Mouse (Mus musculus) kidney, embryonic 16.5 days (tissue): ENCODE results near the gene Metap1d. TPM values are rescaled to one million over a fixed set of nuclear protein-coding genes. Genes with fewer than 3 reads are reported as not detected.

Source experiments
- ATAC-seq: fragments of 200-750 bp; cut with Nextera tagmentation; 2 replicates; pipeline ENCODE4 v1.8.0; 2017; ENCODE audit warnings: moderate TSS enrichment; ENCODE audit not compliant: low FRiP score, low TSS enrichment
- H3K27ac ChIP-seq: fragments of 300-500 bp; sonication (generic); 2 replicates; pipeline ENCODE4 v1.5.1; 2014; ENCODE audit warnings: low read length
- H3K27me3 ChIP-seq: fragments of 300-500 bp; sonication (generic); 2 replicates; pipeline ENCODE4 v1.6.1; 2014; ENCODE audit warnings: low read length, control low read depth, mixed read lengths; ENCODE audit not compliant: insufficient read depth
- H3K36me3 ChIP-seq: fragments of 300-500 bp; sonication (generic); 2 replicates; pipeline ENCODE4 v1.6.1; 2014; ENCODE audit warnings: low read length, control low read depth, mixed read lengths; ENCODE audit not compliant: insufficient read depth
- H3K4me1 ChIP-seq: fragments of 300-500 bp; sonication (generic); 2 replicates; pipeline ENCODE4 v1.6.1; 2014; ENCODE audit warnings: low read length, control low read depth, mixed read lengths; ENCODE audit not compliant: insufficient read depth
- H3K4me2 ChIP-seq: fragments of 300-500 bp; sonication (generic); replicated peaks from 2 replicates; pipeline ENCODE4 v1.6.1; 2014; ENCODE audit warnings: low read depth, low read length
- H3K4me3 ChIP-seq: fragments of 300-500 bp; sonication (generic); 2 replicates; pipeline ENCODE4 v1.5.1; 2014; ENCODE audit warnings: mild to moderate bottlenecking, low read length
- H3K9ac ChIP-seq: fragments of 300-500 bp; sonication (generic); replicated peaks from 2 replicates; pipeline ENCODE4 v1.6.1; 2014; ENCODE audit warnings: low read length
- H3K9me3 ChIP-seq: fragments of 300-500 bp; sonication (generic); 2 replicates; pipeline ENCODE4 v1.6.1; 2016; ENCODE audit warnings: low read length, control low read depth
- WGBS: fragments of 180-500 bp; shearing (Covaris S2); extraction: QIAGEN DNeasy Blood & Tissue Kit; methylation state at CpG from one replicate; pipeline ENCODE4 v1.1.7; 2014; 5-methylcytosine and 5-hydroxymethylcytosine counted together
- polyA plus RNA-seq: library from polyadenylated mRNA; unstranded; fragments of >200 nt; fragmentation: Nextera tagmentation; extraction: Ambion mirVana; gene quantifications from 2 replicates; pipeline ENCODE4 v1.2.1, GENCODE M21; 2015

The Metap1d gene
- polyA plus RNA-seq, 1 experiment from 2014 or later = 46.9 TPM

GRCm38 (mm10) chr2:71466861-71467450 is 13.9 kb downstream of the Metap1d start:
- no peak; the same call in 1 of the 2 replicates for ATAC-seq
- Histone ChIP-seq H3K27ac (no peak overlapping the region), H3K4me1 (peaks cover 14% of the 10 kb centered on the region), H3K27me3 (no peaks in the 10 kb centered on the region), H3K4me3 (no peak overlapping the region), H3K4me2 (no peak overlapping the region), H3K36me3 (no peaks in the 10 kb centered on the region), H3K9me3 (no peaks in the 10 kb centered on the region), H3K9ac (no peak overlapping the region)
- WGBS = 39% methylated on average over 11 of the region's 11 CpGs

GRCm38 (mm10) chr2:71471094-71471493 is 18.0 kb downstream of the Metap1d start:
- Histone ChIP-seq H3K27ac (no peak overlapping the region), H3K9me3 (no peaks in the 10 kb centered on the region), H3K4me2 (no peak overlapping the region), H3K4me1 (peaks cover 26% of the 10 kb centered on the region), H3K4me3 (no peak overlapping the region), H3K9ac (no peak overlapping the region), H3K27me3 (no peaks in the 10 kb centered on the region), H3K36me3 (no peaks in the 10 kb centered on the region)
- 87% methylated on average over 6 of the region's 6 CpGs for WGBS
- ATAC-seq = no peak

- no peak overlapping the region for H3K4me3 ChIP-seq
- no peaks in the 10 kb centered on the region for H3K27me3 ChIP-seq
- H3K9ac ChIP-seq = no peak overlapping the region
- no peak overlapping the region for H3K4me2 ChIP-seq
- H3K36me3 ChIP-seq = no peaks in the 10 kb centered on the region
- peaks cover 12% of the 10 kb centered on the region for H3K4me1 ChIP-seq
- no peak overlapping the region for H3K27ac ChIP-seq
- ATAC-seq = no peak
- peaks cover 4% of the 10 kb centered on the region; the same call in 1 of the 2 replicates for H3K9me3 ChIP-seq
- 37% methylated on average over 7 of the region's 7 CpGs for WGBS
These were observed 20.8 kb downstream of the Metap1d start for GRCm38 (mm10) chr2:71473830-71474229.

GRCm38 (mm10) chr2:71474345-71474744 is 21.3 kb downstream of the Metap1d start:
- Histone ChIP-seq H3K4me1 (peaks cover 12% of the 10 kb centered on the region), H3K4me2 (no peak overlapping the region), H3K27me3 (no peaks in the 10 kb centered on the region), H3K9ac (no peak overlapping the region), H3K27ac (no peak overlapping the region), H3K9me3 (peaks cover 4% of the 10 kb centered on the region; the same call in 1 of the 2 replicates), H3K36me3 (no peaks in the 10 kb centered on the region), H3K4me3 (no peak overlapping the region)
- WGBS = 22% methylated on average over 7 of the region's 7 CpGs
- ATAC-seq = no peak

- WGBS = 66% methylated on average over 10 of the region's 10 CpGs
- no peak for ATAC-seq
- H3K4me1 ChIP-seq = peaks cover 16% of the 10 kb centered on the region
- no peaks in the 10 kb centered on the region for H3K36me3 ChIP-seq
- no peaks in the 10 kb centered on the region for H3K27me3 ChIP-seq
- H3K4me2 ChIP-seq = no peak overlapping the region
- H3K9ac ChIP-seq = no peak overlapping the region
- peaks cover 4% of the 10 kb centered on the region; the same call in 1 of the 2 replicates for H3K9me3 ChIP-seq
- H3K4me3 ChIP-seq = no peak overlapping the region
- H3K27ac ChIP-seq = no peak overlapping the region
These were observed 22.2 kb downstream of the Metap1d start for GRCm38 (mm10) chr2:71475311-71475710.

- ATAC-seq = no peak
- H3K4me1 ChIP-seq = peaks cover 16% of the 10 kb centered on the region
- H3K9me3 ChIP-seq = peaks cover 4% of the 10 kb centered on the region; the same call in 1 of the 2 replicates
- no peak overlapping the region for H3K9ac ChIP-seq
- H3K27ac ChIP-seq = no peak overlapping the region
- H3K4me2 ChIP-seq = no peak overlapping the region
- WGBS = 87% methylated on average over 4 of the region's 4 CpGs
- no peaks in the 10 kb centered on the region for H3K36me3 ChIP-seq
- no peak overlapping the region for H3K4me3 ChIP-seq
- H3K27me3 ChIP-seq = no peaks in the 10 kb centered on the region
These were observed 22.7 kb downstream of the Metap1d start for GRCm38 (mm10) chr2:71475760-71476159.

- no peak overlapping the region for H3K4me3 ChIP-seq
- no peak overlapping the region for H3K4me2 ChIP-seq
- peaks cover 16% of the 10 kb centered on the region for H3K4me1 ChIP-seq
- H3K9ac ChIP-seq = no peak overlapping the region
- ATAC-seq = no peak
- H3K36me3 ChIP-seq = no peaks in the 10 kb centered on the region
- no peak overlapping the region for H3K27ac ChIP-seq
- no peaks in the 10 kb centered on the region for H3K27me3 ChIP-seq
- H3K9me3 ChIP-seq = peaks cover 4% of the 10 kb centered on the region; the same call in 1 of the 2 replicates
These were observed 24.7 kb downstream of the Metap1d start for GRCm38 (mm10) chr2:71477787-71478186.

GRCm38 (mm10) chr2:71479917-71480316 is 26.8 kb downstream of the Metap1d start:
- Histone ChIP-seq H3K27me3 (no peaks in the 10 kb centered on the region), H3K4me3 (no peak overlapping the region), H3K9ac (no peak overlapping the region), H3K9me3 (peaks cover 4% of the 10 kb centered on the region; the same call in 1 of the 2 replicates), H3K4me2 (no peak overlapping the region), H3K27ac (no peak overlapping the region), H3K36me3 (no peaks in the 10 kb centered on the region), H3K4me1 (peaks cover 5% of the 10 kb centered on the region)
- WGBS = 18% methylated on average over 7 of the region's 7 CpGs
- ATAC-seq = no peak

GRCm38 (mm10) chr2:71481825-71482224 is 28.7 kb downstream of the Metap1d start:
- Histone ChIP-seq H3K9me3 (peaks cover 4% of the 10 kb centered on the region; the same call in 1 of the 2 replicates), H3K9ac (no peak overlapping the region), H3K27me3 (no peaks in the 10 kb centered on the region), H3K4me2 (no peak overlapping the region), H3K4me1 (peaks cover 5% of the 10 kb centered on the region), H3K36me3 (no peaks in the 10 kb centered on the region), H3K4me3 (no peak overlapping the region), H3K27ac (no peak overlapping the region)
- 72% methylated on average over 6 of the region's 6 CpGs for WGBS
- ATAC-seq = no peak

GRCm38 (mm10) chr2:71483046-71483716 is 30.1 kb downstream of the Metap1d start:
- no peaks in the 10 kb centered on the region for H3K9me3 ChIP-seq
- no peak overlapping the region for H3K9ac ChIP-seq
- H3K36me3 ChIP-seq = no peaks in the 10 kb centered on the region
- ATAC-seq = no peak
- no peak overlapping the region for H3K27ac ChIP-seq
- peaks cover 5% of the 10 kb centered on the region for H3K4me1 ChIP-seq
- no peak overlapping the region for H3K4me2 ChIP-seq
- no peaks in the 10 kb centered on the region for H3K27me3 ChIP-seq
- no peak overlapping the region for H3K4me3 ChIP-seq
- 65% methylated on average over 10 of the region's 10 CpGs for WGBS
